Mouse (Mus musculus) intestine, embryonic 15.5 days (tissue): ENCODE measurements at regions not wholly inside any gene's neighbourhood (a gene's known extent, or its start where the extent isn't known, plus 50 kb on each side); places are given as distances from the start of the nearest gene placed in this dataset.
A peak's percentile ranks its signal among the peaks of the same experiment; 100 is the strongest.

ENCODE experiments used
- ATAC-seq: fragments of 200-750 bp; cut with Nextera tagmentation; 2 replicates; pipeline ENCODE4 v1.8.0; 2017; ENCODE audit warnings: moderate TSS enrichment, moderate library complexity
- H3K27ac ChIP-seq: fragments of 300-500 bp; sonication (generic); 2 replicates; pipeline ENCODE4 v1.5.1; 2015; ENCODE audit warnings: mild to moderate bottlenecking, inconsistent platforms
- H3K27me3 ChIP-seq: fragments of 300-500 bp; sonication (generic); replicated peaks from 2 replicates; pipeline ENCODE4 v1.6.1; 2015; ENCODE audit warnings: inconsistent platforms
- H3K36me3 ChIP-seq: fragments of 300-500 bp; sonication (generic); 2 replicates; pipeline ENCODE4 v1.6.1; 2015; ENCODE audit warnings: inconsistent platforms
- H3K4me1 ChIP-seq: fragments of 300-500 bp; sonication (generic); replicated peaks from 2 replicates; pipeline ENCODE4 v1.6.1; 2015; ENCODE audit warnings: inconsistent platforms
- H3K4me2 ChIP-seq: fragments of 300-500 bp; sonication (generic); replicated peaks from 2 replicates; pipeline ENCODE4 v1.6.1; 2015; ENCODE audit warnings: mild to moderate bottlenecking, inconsistent platforms
- H3K4me3 ChIP-seq: fragments of 300-500 bp; sonication (generic); replicated peaks from 2 replicates; pipeline ENCODE4 v1.5.1; 2015; ENCODE audit warnings: inconsistent platforms
- H3K9ac ChIP-seq: fragments of 300-500 bp; sonication (generic); 2 replicates; pipeline ENCODE4 v1.6.1; 2015; ENCODE audit warnings: inconsistent platforms
- H3K9me3 ChIP-seq: fragments of 300-500 bp; sonication (generic); 2 replicates; pipeline ENCODE4 v1.6.1; 2016; ENCODE audit warnings: inconsistent platforms
- WGBS: fragments of 180-500 bp; shearing (Covaris S2); methylation state at CpG from one replicate; pipeline ENCODE4 v1.1.7; 2015; 5-methylcytosine and 5-hydroxymethylcytosine counted together

GRCm38 (mm10) chr8:8133001-8133785 is 527.8 kb downstream of the Efnb2 start:
- no peak for ATAC-seq
- Histone ChIP-seq H3K4me2 (no peak overlapping the region), H3K4me1 (no peaks in the 10 kb centered on the region), H3K4me3 (no peak overlapping the region), H3K36me3 (no peaks in the 10 kb centered on the region), H3K27me3 (no peaks in the 10 kb centered on the region), H3K9me3 (no peaks in the 10 kb centered on the region), H3K9ac (no peak overlapping the region), H3K27ac (no peak overlapping the region)
- WGBS: 55% methylated on average over 10 of the region's 10 CpGs

GRCm38 (mm10) chr8:8131961-8132376 is 529.1 kb downstream of the Efnb2 start:
- Histone ChIP-seq H3K9ac (no peak overlapping the region), H3K4me3 (no peak overlapping the region), H3K4me1 (no peaks in the 10 kb centered on the region), H3K9me3 (no peaks in the 10 kb centered on the region), H3K36me3 (no peaks in the 10 kb centered on the region), H3K4me2 (no peak overlapping the region), H3K27me3 (no peaks in the 10 kb centered on the region), H3K27ac (no peak overlapping the region)
- 29% methylated on average over 3 of the region's 3 CpGs for WGBS
- no peak for ATAC-seq

GRCm38 (mm10) chr8:8130806-8131205 is 530.2 kb downstream of the Efnb2 start:
- no peak overlapping the region for H3K4me2 ChIP-seq
- H3K9ac ChIP-seq: no peak overlapping the region
- H3K27ac ChIP-seq: no peak overlapping the region
- no peaks in the 10 kb centered on the region for H3K27me3 ChIP-seq
- 85% methylated on average over 2 of the region's 2 CpGs for WGBS
- H3K4me1 ChIP-seq: no peaks in the 10 kb centered on the region
- H3K4me3 ChIP-seq: no peak overlapping the region
- no peak for ATAC-seq
- no peaks in the 10 kb centered on the region for H3K36me3 ChIP-seq
- no peaks in the 10 kb centered on the region for H3K9me3 ChIP-seq

GRCm38 (mm10) chr8:8115595-8116429 is 545.2 kb downstream of the Efnb2 start:
- no peaks in the 10 kb centered on the region for H3K4me1 ChIP-seq
- H3K27ac ChIP-seq: no peak overlapping the region
- H3K27me3 ChIP-seq: no peaks in the 10 kb centered on the region
- no peak overlapping the region for H3K4me2 ChIP-seq
- no peaks in the 10 kb centered on the region for H3K36me3 ChIP-seq
- no peak overlapping the region for H3K9ac ChIP-seq
- no peak for ATAC-seq
- H3K4me3 ChIP-seq: no peak overlapping the region
- WGBS: 45% methylated on average over 6 of the region's 6 CpGs
- H3K9me3 ChIP-seq: no peaks in the 10 kb centered on the region

- H3K4me2 ChIP-seq: no peak overlapping the region
- no peaks in the 10 kb centered on the region for H3K9me3 ChIP-seq
- 70% methylated on average over 3 of the region's 3 CpGs for WGBS
- no peak for ATAC-seq
- H3K4me1 ChIP-seq: no peaks in the 10 kb centered on the region
- no peaks in the 10 kb centered on the region for H3K36me3 ChIP-seq
- no peak overlapping the region for H3K27ac ChIP-seq
- H3K9ac ChIP-seq: no peak overlapping the region
- H3K27me3 ChIP-seq: no peaks in the 10 kb centered on the region
- no peak overlapping the region for H3K4me3 ChIP-seq
Measured at GRCm38 (mm10) chr8:8114604-8115003, 546.4 kb downstream of the Efnb2 start.

GRCm38 (mm10) chr8:8109785-8110350 is 551.2 kb downstream of the Efnb2 start:
- Histone ChIP-seq H3K4me1 (no peaks in the 10 kb centered on the region), H3K9me3 (no peaks in the 10 kb centered on the region), H3K4me2 (no peak overlapping the region), H3K27me3 (no peaks in the 10 kb centered on the region), H3K27ac (no peak overlapping the region), H3K4me3 (no peak overlapping the region), H3K9ac (no peak overlapping the region), H3K36me3 (no peaks in the 10 kb centered on the region)
- 59% methylated on average over 2 of the region's 2 CpGs for WGBS
- ATAC-seq: no peak

- no peaks in the 10 kb centered on the region for H3K27me3 ChIP-seq
- H3K9ac ChIP-seq: no peak overlapping the region
- ATAC-seq: 0 out of 2 replicates have a peak, but pooled peaks have one; percentile 32
- H3K4me1 ChIP-seq: peaks cover 2% of the 10 kb centered on the region; the same call in 1 of the 2 replicates
- no peaks in the 10 kb centered on the region for H3K9me3 ChIP-seq
- no peaks in the 10 kb centered on the region for H3K36me3 ChIP-seq
- no peak overlapping the region for H3K4me3 ChIP-seq
- no peak overlapping the region for H3K4me2 ChIP-seq
- no peak overlapping the region for H3K27ac ChIP-seq
- whole genome bisulfite sequencing: 40% methylated on average over 3 of the region's 3 CpGs
Measured at GRCm38 (mm10) chr8:8103492-8103891, 557.5 kb downstream of the Efnb2 start.

GRCm38 (mm10) chr8:8102010-8102727 is 558.9 kb downstream of the Efnb2 start:
- Histone ChIP-seq H3K4me1 (peaks cover 2% of the 10 kb centered on the region; the same call in 1 of the 2 replicates), H3K9me3 (no peaks in the 10 kb centered on the region), H3K27ac (no peak overlapping the region), H3K36me3 (no peaks in the 10 kb centered on the region), H3K4me2 (no peak overlapping the region), H3K4me3 (no peak overlapping the region), H3K27me3 (no peaks in the 10 kb centered on the region), H3K9ac (no peak overlapping the region)
- ATAC-seq: peak; percentile 94
- WGBS: 56% methylated on average over 6 of the region's 6 CpGs

GRCm38 (mm10) chr8:8092551-8092950 is 568.5 kb downstream of the Efnb2 start:
- Histone ChIP-seq H3K4me3 (no peak overlapping the region), H3K27ac (no peak overlapping the region), H3K4me1 (no peaks in the 10 kb centered on the region), H3K9me3 (no peaks in the 10 kb centered on the region), H3K4me2 (no peak overlapping the region), H3K36me3 (no peaks in the 10 kb centered on the region), H3K27me3 (no peaks in the 10 kb centered on the region), H3K9ac (no peak overlapping the region)
- ATAC-seq: no peak

- H3K9ac ChIP-seq: no peak overlapping the region
- H3K4me2 ChIP-seq: no peak overlapping the region
- H3K9me3 ChIP-seq: no peaks in the 10 kb centered on the region
- H3K4me3 ChIP-seq: no peak overlapping the region
- no peaks in the 10 kb centered on the region for H3K36me3 ChIP-seq
- ATAC-seq: no peak
- H3K27me3 ChIP-seq: no peaks in the 10 kb centered on the region
- 65% methylated on average over 2 of the region's 2 CpGs for WGBS
- H3K4me1 ChIP-seq: no peaks in the 10 kb centered on the region
- no peak overlapping the region for H3K27ac ChIP-seq
Measured at GRCm38 (mm10) chr8:8084652-8085051, 576.4 kb downstream of the Efnb2 start.

GRCm38 (mm10) chr8:8064074-8064473 is 597.0 kb downstream of the Efnb2 start:
- Histone ChIP-seq H3K4me3 (no peak overlapping the region), H3K27ac (no peak overlapping the region), H3K27me3 (no peaks in the 10 kb centered on the region), H3K9me3 (no peaks in the 10 kb centered on the region), H3K4me1 (no peaks in the 10 kb centered on the region), H3K9ac (no peak overlapping the region), H3K36me3 (no peaks in the 10 kb centered on the region), H3K4me2 (no peak overlapping the region)
- WGBS: 70% methylated on average over 2 of the region's 2 CpGs
- ATAC-seq: peak; percentile 92
